Mouse (Mus musculus): ENCODE measurements at regions not wholly inside any gene's neighbourhood (a gene's known extent, or its start where the extent isn't known, plus 50 kb on each side); places are given as distances from the start of the nearest gene placed in this dataset.

DNA sequence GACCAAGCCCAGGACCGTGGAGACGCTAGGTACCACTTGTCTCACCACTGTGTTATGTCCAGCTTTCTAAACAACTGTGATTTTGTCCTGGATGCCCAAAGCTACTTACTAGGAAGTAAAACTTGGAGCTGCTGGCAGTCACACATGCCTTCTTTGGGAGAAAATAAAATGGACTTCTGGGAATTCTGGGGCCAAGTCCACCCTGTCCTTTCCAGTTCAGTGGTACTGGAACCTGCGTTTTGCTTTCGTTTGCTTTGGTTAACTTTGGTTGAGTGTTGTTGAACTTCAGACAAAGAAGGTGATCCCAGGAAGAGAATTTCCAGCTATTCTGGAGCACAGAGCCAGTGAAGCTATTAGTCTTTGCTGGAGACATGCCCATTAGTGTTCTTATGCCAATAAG lies 139.8 kb downstream of the Gm9817 start:
- Histone ChIP-seq H3K4me2 (ENCODE audit: low read length) (no peak overlapping the region), H3K36me3 (ENCODE audit: control insufficient read depth, insufficient read depth, low read length) (no peaks in the 10 kb centered on the region), H3K27me3 (ENCODE audit: control insufficient read depth, insufficient read depth, low read length) (no peaks in the 10 kb centered on the region), H3K9ac (ENCODE audit: low read length) (no peak overlapping the region), H3K27ac (replicated peaks in 1 of 2; ENCODE audit: control insufficient read depth in 1 of 2, insufficient read depth in 1 of 2, low read depth in 2 of 2, low read length in 2 of 2) (no peak overlapping the region), H3K4me3 (ENCODE audit: control insufficient read depth in 1 of 2, insufficient read depth in 1 of 2, low read depth in 1 of 2, low read length in 2 of 2) (no peak overlapping the region), H3K9me3 (ENCODE audit: control insufficient read depth, low read length) (no peaks in the 10 kb centered on the region), H3K4me1 (ENCODE audit: control insufficient read depth in 2 of 2, insufficient read depth in 2 of 2, low read length in 2 of 2) (no peaks in the 10 kb centered on the region)
- no peak for ATAC-seq (ENCODE audit: insufficient number of reproducible peaks, insufficient read depth, low FRiP score, low read depth)
- 89% methylated on average over 4 of the region's 4 CpGs for WGBS

- Histone ChIP-seq H3K9ac (ENCODE audit: low read length) (no peak overlapping the region), H3K27ac (replicated peaks in 1 of 2; ENCODE audit: control insufficient read depth in 1 of 2, insufficient read depth in 1 of 2, low read depth in 2 of 2, low read length in 2 of 2) (no peak overlapping the region), H3K27me3 (ENCODE audit: control insufficient read depth, insufficient read depth, low read length) (no peaks in the 10 kb centered on the region), H3K36me3 (ENCODE audit: control insufficient read depth, insufficient read depth, low read length) (no peaks in the 10 kb centered on the region), H3K4me3 (ENCODE audit: control insufficient read depth in 1 of 2, insufficient read depth in 1 of 2, low read depth in 1 of 2, low read length in 2 of 2) (no peak overlapping the region), H3K9me3 (ENCODE audit: control insufficient read depth, low read length) (no peaks in the 10 kb centered on the region), H3K4me1 (ENCODE audit: control insufficient read depth in 2 of 2, insufficient read depth in 2 of 2, low read length in 2 of 2) (no peaks in the 10 kb centered on the region), H3K4me2 (ENCODE audit: low read length) (no peak overlapping the region)
- WGBS = 69% methylated on average over 3 of the region's 3 CpGs
- no peak for ATAC-seq (ENCODE audit: insufficient number of reproducible peaks, insufficient read depth, low FRiP score, low read depth)
Observed at GRCm38 (mm10) chr13:45219671-45220070, 141.2 kb downstream of the Gm9817 start.

DNA sequence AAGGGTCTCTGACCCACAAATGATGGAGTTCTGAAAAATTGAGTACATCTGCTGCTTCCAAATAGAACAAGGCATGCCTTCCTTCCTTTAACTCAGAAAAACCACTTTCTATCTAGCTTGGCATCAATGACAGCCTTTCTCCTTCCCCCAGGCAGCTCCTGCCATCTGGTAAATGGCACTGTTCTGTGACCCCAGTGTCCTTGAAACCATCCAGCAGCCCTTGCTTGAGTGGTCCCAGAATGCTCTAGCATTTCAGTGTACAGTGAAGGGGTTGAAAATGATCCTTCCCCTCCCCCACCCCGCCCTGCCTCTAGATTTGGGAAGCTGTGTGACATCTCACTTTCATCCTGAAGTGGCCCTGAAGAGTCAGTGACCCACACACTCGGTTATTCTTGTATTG lies 152.3 kb downstream of the Gm9817 start:
- Histone ChIP-seq H3K4me2 (ENCODE audit: low read length) (no peak overlapping the region), H3K9me3 (ENCODE audit: control insufficient read depth, low read length) (no peaks in the 10 kb centered on the region), H3K9ac (ENCODE audit: low read length) (no peak overlapping the region), H3K4me1 (ENCODE audit: control insufficient read depth in 2 of 2, insufficient read depth in 2 of 2, low read length in 2 of 2) (no peaks in the 10 kb centered on the region; a peak in 1 of 4 replicates), H3K4me3 (ENCODE audit: control insufficient read depth in 1 of 2, insufficient read depth in 1 of 2, low read depth in 1 of 2, low read length in 2 of 2) (no peak overlapping the region), H3K36me3 (ENCODE audit: control insufficient read depth, insufficient read depth, low read length) (no peaks in the 10 kb centered on the region), H3K27me3 (ENCODE audit: control insufficient read depth, insufficient read depth, low read length) (no peaks in the 10 kb centered on the region), H3K27ac (replicated peaks in 1 of 2; ENCODE audit: control insufficient read depth in 1 of 2, insufficient read depth in 1 of 2, low read depth in 2 of 2, low read length in 2 of 2) (no peak overlapping the region)
- 57% methylated on average over 2 of the region's 2 CpGs for WGBS
- ATAC-seq (ENCODE audit: insufficient number of reproducible peaks, insufficient read depth, low FRiP score, low read depth) = no peak

DNA sequence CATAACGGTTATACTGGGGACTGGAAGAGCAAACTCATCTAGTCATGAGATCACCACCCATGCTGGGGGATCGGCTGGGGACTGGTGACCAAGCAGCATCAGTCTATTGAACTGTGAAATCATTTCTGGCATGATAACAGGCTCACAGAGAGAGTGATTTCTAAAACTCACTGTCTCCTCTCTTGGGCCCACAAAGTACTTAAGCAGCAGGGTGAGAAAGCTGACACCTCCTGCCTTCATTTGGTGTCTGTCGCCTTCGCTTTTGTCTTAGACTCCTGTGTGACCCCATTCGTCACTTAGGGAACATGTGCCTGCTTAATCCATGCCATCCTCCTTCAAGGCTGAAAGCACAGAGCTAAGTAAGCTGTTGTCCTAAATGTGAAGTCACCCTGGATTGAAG lies 154.3 kb upstream of the Mylip start:
- H3K9ac ChIP-seq (ENCODE audit: low read length) = no peak overlapping the region
- 66% methylated on average over 5 of the region's 5 CpGs for WGBS
- H3K9me3 ChIP-seq (ENCODE audit: control insufficient read depth, low read length) = no peaks in the 10 kb centered on the region
- no peaks in the 10 kb centered on the region for H3K27me3 ChIP-seq (ENCODE audit: control insufficient read depth, insufficient read depth, low read length)
- no peaks in the 10 kb centered on the region for H3K36me3 ChIP-seq (ENCODE audit: control insufficient read depth, insufficient read depth, low read length)
- no peak overlapping the region for H3K4me2 ChIP-seq (ENCODE audit: low read length)
- no peak overlapping the region for H3K27ac ChIP-seq (replicated peaks in 1 of 2; ENCODE audit: control insufficient read depth in 1 of 2, insufficient read depth in 1 of 2, low read depth in 2 of 2, low read length in 2 of 2)
- no peak for ATAC-seq (ENCODE audit: insufficient number of reproducible peaks, insufficient read depth, low FRiP score, low read depth)
- H3K4me3 ChIP-seq (ENCODE audit: control insufficient read depth in 1 of 2, insufficient read depth in 1 of 2, low read depth in 1 of 2, low read length in 2 of 2) = no peak overlapping the region
- H3K4me1 ChIP-seq (ENCODE audit: control insufficient read depth in 2 of 2, insufficient read depth in 2 of 2, low read length in 2 of 2) = no peaks in the 10 kb centered on the region

- Histone ChIP-seq H3K9me3 (ENCODE audit: control insufficient read depth, low read length) (no peaks in the 10 kb centered on the region), H3K4me1 (ENCODE audit: control insufficient read depth in 2 of 2, insufficient read depth in 2 of 2, low read length in 2 of 2) (no peaks in the 10 kb centered on the region), H3K4me3 (ENCODE audit: control insufficient read depth in 1 of 2, insufficient read depth in 1 of 2, low read depth in 1 of 2, low read length in 2 of 2) (no peak overlapping the region), H3K4me2 (ENCODE audit: low read length) (no peak overlapping the region), H3K9ac (ENCODE audit: low read length) (no peak overlapping the region), H3K27me3 (ENCODE audit: control insufficient read depth, insufficient read depth, low read length) (no peaks in the 10 kb centered on the region), H3K36me3 (ENCODE audit: control insufficient read depth, insufficient read depth, low read length) (no peaks in the 10 kb centered on the region), H3K27ac (replicated peaks in 1 of 2; ENCODE audit: control insufficient read depth in 1 of 2, insufficient read depth in 1 of 2, low read depth in 2 of 2, low read length in 2 of 2) (no peak overlapping the region)
- 81% methylated on average over 7 of the region's 7 CpGs for WGBS
- ATAC-seq (ENCODE audit: insufficient number of reproducible peaks, insufficient read depth, low FRiP score, low read depth) = no peak
Observed at GRCm38 (mm10) chr13:45238258-45238657, 151.3 kb upstream of the Mylip start.

DNA sequence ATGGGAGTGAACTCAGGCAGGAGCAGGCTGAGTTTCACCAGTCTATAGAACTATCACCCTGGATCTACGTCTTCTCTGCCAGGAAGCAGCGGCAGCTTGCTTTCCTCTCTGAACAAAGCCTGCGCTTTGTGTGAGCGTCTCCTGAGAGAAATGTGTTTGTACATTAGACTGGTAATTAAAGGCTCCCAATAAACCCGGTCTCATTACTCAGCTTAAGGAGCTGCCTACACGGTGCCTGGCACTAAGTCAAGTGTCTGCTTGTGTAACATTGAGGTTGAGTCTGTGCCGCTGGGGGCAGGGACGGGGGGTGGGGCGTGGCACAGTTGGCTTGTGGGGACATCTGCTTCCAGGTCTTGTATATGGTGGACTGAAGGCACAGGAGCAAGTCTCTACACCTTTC lies 150.4 kb upstream of the Mylip start:
- H3K27me3 ChIP-seq (ENCODE audit: control insufficient read depth, insufficient read depth, low read length) = no peaks in the 10 kb centered on the region
- no peak overlapping the region for H3K4me2 ChIP-seq (ENCODE audit: low read length)
- H3K4me1 ChIP-seq (ENCODE audit: control insufficient read depth in 2 of 2, insufficient read depth in 2 of 2, low read length in 2 of 2) = no peaks in the 10 kb centered on the region
- ATAC-seq (ENCODE audit: insufficient number of reproducible peaks, insufficient read depth, low FRiP score, low read depth) = no peak
- WGBS = 79% methylated on average over 9 of the region's 9 CpGs
- no peaks in the 10 kb centered on the region for H3K36me3 ChIP-seq (ENCODE audit: control insufficient read depth, insufficient read depth, low read length)
- H3K4me3 ChIP-seq (ENCODE audit: control insufficient read depth in 1 of 2, insufficient read depth in 1 of 2, low read depth in 1 of 2, low read length in 2 of 2) = no peak overlapping the region
- H3K27ac ChIP-seq (replicated peaks in 1 of 2; ENCODE audit: control insufficient read depth in 1 of 2, insufficient read depth in 1 of 2, low read depth in 2 of 2, low read length in 2 of 2) = no peak overlapping the region
- no peaks in the 10 kb centered on the region for H3K9me3 ChIP-seq (ENCODE audit: control insufficient read depth, low read length)
- no peak overlapping the region for H3K9ac ChIP-seq (ENCODE audit: low read length)

- no peak for ATAC-seq (ENCODE audit: insufficient number of reproducible peaks, insufficient read depth, low FRiP score, low read depth)
- H3K9me3 ChIP-seq (ENCODE audit: control insufficient read depth, low read length) = no peaks in the 10 kb centered on the region
- no peaks in the 10 kb centered on the region for H3K27me3 ChIP-seq (ENCODE audit: control insufficient read depth, insufficient read depth, low read length)
- no peaks in the 10 kb centered on the region for H3K36me3 ChIP-seq (ENCODE audit: control insufficient read depth, insufficient read depth, low read length)
- H3K4me3 ChIP-seq (ENCODE audit: control insufficient read depth in 1 of 2, insufficient read depth in 1 of 2, low read depth in 1 of 2, low read length in 2 of 2) = no peak overlapping the region
- no peak overlapping the region for H3K27ac ChIP-seq (replicated peaks in 1 of 2; ENCODE audit: control insufficient read depth in 1 of 2, insufficient read depth in 1 of 2, low read depth in 2 of 2, low read length in 2 of 2)
- no peak overlapping the region for H3K4me2 ChIP-seq (ENCODE audit: low read length)
- no peaks in the 10 kb centered on the region for H3K4me1 ChIP-seq (ENCODE audit: control insufficient read depth in 2 of 2, insufficient read depth in 2 of 2, low read length in 2 of 2)
- H3K9ac ChIP-seq (ENCODE audit: low read length) = no peak overlapping the region
- WGBS = 74% methylated on average over 13 of the region's 13 CpGs
Observed at GRCm38 (mm10) chr13:45240009-45240653, 149.4 kb upstream of the Mylip start.

DNA sequence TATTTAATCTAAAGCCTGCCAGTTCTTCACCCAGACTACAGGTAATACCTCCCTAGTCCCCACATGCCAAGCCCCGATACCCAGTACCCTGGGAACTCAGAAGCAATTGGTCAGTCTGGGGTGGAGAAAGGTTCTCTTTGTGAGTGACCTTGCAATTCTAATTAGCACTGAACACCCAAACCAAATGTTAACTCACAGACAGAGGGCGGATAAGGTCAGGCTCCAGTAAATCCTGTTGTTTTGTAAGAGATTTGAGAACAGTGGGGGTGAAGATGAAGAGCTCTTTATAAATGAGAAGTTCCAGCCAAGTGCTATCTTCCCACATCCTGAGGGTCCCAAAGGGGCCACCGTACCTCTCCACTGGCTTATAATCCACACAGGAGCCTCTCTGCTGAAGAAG lies 147.3 kb upstream of the Mylip start:
- Histone ChIP-seq H3K27ac (replicated peaks in 1 of 2; ENCODE audit: control insufficient read depth in 1 of 2, insufficient read depth in 1 of 2, low read depth in 2 of 2, low read length in 2 of 2) (no peak overlapping the region), H3K36me3 (ENCODE audit: control insufficient read depth, insufficient read depth, low read length) (no peaks in the 10 kb centered on the region), H3K9ac (ENCODE audit: low read length) (no peak overlapping the region), H3K27me3 (ENCODE audit: control insufficient read depth, insufficient read depth, low read length) (no peaks in the 10 kb centered on the region), H3K4me2 (ENCODE audit: low read length) (no peak overlapping the region), H3K4me1 (ENCODE audit: control insufficient read depth in 2 of 2, insufficient read depth in 2 of 2, low read length in 2 of 2) (no peaks in the 10 kb centered on the region), H3K9me3 (ENCODE audit: control insufficient read depth, low read length) (no peaks in the 10 kb centered on the region), H3K4me3 (ENCODE audit: control insufficient read depth in 1 of 2, insufficient read depth in 1 of 2, low read depth in 1 of 2, low read length in 2 of 2) (no peak overlapping the region)
- WGBS = 53% methylated on average over 3 of the region's 3 CpGs
- no peak for ATAC-seq (ENCODE audit: insufficient number of reproducible peaks, insufficient read depth, low FRiP score, low read depth)

Measured in heart, embryonic 14.5 days (tissue).